Mouse (Mus musculus): ENCODE data around the gene Tmprss11e.

The Tmprss11e gene

DNA sequence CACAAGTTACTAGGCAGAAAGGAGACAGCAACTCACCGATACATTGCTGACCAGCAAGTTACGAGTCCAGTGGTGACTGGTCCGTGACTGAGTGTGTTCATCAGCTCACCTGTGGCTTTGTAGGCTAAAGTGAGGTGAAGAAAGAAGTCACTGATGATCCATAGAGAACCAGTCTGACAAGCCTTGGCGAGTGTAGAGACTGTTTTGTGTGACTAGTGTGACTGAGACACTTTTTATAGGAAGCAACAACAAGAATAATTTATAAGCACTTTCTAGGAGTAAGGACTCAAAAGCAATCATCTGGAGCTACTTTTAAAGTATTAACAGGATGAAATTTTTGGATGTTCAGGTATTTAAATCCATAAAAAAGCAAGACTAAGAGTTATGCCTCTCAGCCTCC is at the start of gene Tmprss11e:
Tmprss11e (minus strand) TSS at position 101 of the 400 bp plus-strand sequence.
- no peak for DNase-seq (ENCODE audit: low read depth, low spot score)

DNA sequence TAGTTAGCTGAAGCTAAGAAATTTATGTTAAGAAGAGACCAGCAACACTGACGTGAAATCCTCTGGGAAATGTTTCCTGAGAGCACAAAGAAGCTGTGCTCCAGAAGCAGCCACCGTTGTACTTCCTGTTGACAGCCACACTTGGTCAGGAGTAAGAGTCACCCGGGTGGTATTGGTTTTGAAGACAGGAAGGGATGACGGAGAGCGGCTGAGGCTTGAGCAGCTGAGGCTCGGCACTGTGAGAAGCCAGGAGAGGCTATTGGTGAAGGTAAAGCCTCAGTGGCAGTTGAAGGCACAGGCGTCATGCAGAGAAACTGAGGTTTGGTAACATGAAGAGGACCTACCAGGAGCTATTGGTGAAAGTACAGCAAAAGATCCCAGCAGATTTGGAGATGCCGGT is 47.2 kb upstream of the Tmprss11e start:
- DNase-seq (ENCODE audit: low read depth, low spot score), result no peak

DNA sequence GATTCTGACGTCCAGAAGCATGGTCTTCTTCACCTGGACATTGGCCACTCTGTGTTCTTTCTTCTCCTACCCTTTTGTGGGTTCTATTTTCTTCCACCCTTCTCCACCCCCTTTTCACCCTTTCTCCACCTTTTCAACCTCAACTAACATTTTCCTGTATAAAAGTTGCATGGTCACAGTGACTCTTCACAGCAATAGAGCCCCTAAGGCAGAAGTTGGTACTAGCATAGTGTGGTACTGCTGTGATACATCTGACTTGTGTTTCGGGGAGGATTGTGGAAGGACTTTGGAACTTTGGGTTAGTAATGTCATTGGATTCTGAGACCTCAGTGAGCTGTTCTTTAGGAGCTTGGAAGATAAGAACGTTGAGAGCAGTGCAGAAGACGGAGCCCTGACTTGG is 46.6 kb upstream of the Tmprss11e start:
- no peak for DNase-seq (ENCODE audit: low read depth, low spot score)

DNA sequence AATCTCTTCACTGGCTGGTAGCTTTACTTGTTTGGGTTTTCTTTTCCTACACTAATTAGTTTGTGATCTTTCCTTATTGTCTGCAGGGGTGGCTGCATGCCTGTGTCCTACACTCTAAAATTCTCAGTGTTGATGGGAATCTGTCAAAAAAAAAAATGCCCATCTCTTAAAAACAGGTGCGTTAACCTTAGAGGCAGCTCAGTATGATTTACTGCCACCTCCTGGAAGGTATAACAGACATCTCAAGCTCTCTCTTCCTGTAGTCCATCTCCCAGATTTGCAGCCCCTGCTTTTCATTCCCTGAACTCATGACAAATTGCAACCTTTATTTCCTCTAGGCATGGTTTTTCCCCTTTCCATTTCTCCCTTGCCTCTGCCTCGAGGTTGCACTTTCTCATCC is 44.3 kb upstream of the Tmprss11e start:
- DNase-seq (ENCODE audit: low read depth, low spot score), result no peak

DNA sequence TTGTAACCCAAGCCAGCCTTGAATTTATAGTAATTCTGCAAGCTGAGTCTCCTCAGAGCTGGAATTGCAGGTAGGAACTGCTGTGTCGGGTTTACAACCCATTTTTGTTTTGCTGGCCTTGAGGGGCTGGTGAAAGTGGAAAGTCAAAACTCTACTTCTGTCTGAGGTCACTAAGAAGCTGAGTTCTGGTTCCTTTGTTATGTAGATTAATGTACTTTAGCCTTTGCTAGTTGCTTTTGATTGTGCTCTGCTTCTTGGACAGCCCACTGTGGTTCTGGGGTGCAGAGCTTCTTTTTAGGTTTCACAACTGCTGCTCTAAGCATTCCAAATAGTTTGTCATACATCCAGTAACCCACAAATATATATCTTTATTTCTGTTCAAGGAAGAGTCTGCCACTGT is 41.2 kb upstream of the Tmprss11e start:
- no peak for DNase-seq (ENCODE audit: low read depth, low spot score)

DNA sequence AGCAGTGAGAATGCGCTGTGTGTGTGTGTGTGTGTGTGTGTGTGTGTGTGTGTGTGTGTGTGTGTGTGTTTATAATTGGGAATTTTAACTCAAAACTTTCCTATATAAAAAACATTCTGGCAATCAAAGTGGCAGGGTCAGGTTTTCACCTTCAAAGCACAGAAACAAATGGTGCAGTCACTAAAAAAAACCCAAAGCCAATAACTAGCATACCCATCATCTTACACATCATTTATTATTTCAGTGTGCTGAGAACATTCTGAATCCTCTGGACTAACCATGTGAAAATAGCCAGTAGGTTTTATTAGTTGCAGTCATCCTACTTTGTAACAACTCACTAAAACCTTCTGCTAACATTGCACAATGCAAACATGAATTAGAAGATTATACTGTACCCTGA is 38.6 kb upstream of the Tmprss11e start:
- no peak for DNase-seq (ENCODE audit: low read depth, low spot score)

DNA sequence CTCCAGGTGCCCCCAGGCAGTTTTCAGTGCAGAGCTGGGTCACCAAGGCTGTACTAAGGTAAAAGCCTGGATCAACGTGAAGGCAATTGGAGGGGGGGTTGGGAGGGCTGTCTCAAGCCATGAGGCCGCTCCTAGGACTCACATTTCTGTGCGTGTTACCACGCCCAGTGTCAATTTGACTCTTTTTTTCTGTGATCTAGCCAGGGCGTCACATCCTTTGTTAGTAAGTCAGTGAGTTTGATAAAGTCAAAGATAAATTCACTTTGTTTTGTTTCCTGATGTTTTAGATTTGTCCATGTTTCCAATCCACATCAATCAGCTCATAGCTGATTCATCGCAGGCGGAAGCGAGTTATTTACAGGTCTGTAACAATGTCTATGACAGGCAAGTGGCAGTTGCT is 37.4 kb upstream of the Tmprss11e start:
- no peak for DNase-seq (ENCODE audit: low read depth, low spot score)

DNA sequence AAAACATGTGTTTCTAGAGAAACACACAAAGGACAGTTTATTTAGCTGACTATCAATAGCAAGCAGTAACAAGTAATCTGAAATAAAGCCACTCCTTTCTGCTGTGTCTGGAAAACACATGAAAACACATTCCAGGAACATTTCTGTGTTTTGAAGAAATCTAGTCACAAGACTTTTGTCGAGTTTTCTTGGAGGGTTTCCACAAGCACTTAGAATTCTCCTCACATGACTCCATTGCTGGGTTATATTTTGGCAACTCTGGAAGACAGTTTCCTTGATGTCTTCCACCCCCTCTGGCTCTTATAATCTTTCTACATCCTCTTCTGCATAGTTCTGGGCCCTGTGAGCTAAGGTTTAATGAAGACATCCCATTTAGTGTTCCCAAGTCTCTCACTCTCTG is 32.9 kb upstream of the Tmprss11e start:
- DNase-seq (ENCODE audit: low read depth, low spot score), result no peak

DNA sequence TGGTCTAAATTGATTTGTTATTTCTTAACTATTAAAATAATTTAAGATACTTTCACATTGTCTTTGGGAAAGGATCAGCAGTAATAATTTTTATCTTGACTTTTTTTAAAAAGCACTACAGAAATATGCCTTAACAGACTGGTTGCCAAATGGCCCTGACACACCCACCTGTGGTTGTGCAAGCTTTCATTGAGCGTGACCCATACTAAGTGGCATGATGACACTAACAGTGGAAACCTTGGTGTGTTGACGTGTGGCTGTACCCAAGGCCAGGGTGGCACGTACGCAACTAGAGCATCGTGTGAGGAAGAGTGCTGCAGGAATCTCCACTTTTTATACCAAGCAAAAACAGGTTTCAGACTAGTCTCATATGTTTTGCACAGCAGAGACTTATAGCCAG is 31.3 kb upstream of the Tmprss11e start:
- DNase-seq (ENCODE audit: low read depth, low spot score), result no peak

DNA sequence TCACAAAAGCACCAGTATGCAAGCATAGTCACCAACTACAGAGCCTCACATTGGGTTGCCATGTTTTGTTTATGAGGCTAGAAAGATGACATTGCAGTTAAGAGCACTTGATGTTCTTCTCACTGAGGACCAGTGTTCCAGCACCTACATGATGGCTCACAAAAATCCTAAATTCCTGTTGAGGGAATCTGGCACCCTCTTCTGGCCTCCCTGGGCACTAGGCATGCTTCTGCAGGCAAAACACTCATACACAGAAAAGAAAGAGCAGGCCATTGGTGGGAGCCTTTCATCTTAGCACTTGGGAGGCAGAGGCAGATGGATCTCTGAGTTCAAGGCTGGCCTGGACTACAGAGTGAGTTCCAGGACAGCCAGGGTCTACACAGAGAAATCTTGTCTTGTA is 25.4 kb upstream of the Tmprss11e start:
- peak; percentile 21 for DNase-seq (ENCODE audit: low read depth, low spot score)

DNA sequence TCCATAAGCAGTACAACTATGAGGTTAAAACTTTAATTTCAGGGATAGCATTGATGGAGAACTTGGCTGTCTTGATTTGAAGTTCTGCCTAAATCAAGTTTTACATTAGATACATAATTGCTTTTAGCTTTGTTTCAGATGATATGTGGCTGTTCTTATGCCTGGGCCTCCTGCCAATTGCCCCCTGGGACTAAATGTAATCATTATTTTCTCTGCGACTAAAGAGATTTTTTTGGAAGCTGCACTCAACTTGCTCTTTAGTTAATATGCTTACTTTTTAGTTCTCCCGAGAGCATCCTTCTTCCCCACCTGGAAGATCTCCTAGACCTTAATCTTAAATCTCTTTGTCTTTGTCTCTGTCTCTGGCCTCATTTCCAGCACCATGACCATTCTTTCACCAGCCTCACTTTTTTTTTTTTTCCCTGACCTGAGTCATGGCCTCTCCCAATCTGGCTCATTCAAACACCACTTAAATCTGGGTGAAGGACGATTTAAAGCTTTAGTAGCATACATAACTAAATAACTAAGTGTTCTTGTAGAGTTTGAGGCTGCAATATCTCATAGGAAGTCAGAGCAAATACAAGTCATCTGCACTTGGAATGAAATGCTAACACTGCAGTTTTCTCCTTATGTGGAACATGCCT is 23.5 kb upstream of the Tmprss11e start:
- DNase-seq (ENCODE audit: low read depth, low spot score), result no peak

DNA sequence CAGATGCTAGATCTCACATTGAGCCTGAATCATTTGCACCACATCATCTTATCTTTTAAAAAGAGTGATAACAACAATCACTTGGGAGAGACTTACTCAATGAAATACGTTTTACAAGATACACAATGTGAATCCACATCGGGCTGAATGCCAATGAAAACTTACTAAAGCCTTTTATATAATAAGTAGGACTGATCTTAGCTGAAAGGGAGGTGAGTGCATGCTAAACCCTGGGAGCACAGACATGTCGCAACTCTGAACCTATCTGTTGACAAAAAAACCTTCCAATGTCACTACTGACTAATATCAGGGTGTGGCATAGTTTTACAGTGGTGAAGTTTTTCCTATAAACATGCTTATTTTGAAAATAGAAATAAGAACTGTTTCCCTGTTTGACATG is 2.8 kb downstream of the Tmprss11e start:
- no peak for DNase-seq (ENCODE audit: low read depth, low spot score)

DNA sequence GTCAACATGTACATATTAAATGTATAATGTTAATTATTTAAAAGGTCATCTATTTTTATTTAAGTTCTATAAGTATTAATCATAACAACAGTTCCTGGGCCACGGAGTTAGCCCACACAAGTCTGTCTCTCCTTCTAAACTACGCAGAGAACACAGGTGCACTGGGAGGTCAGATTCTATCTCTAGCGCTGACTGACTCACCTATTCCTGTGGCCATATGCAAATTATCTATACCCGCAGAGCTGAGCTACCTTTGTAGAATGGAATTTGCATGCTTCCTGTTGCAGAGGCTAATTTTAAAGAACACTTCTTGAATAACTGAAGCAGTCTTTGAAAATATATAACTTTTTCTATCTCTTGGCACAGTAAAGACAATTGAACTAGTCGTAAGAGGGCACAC is 4.5 kb downstream of the Tmprss11e start:
- peak; percentile 73 for DNase-seq (ENCODE audit: low read depth, low spot score)

DNA sequence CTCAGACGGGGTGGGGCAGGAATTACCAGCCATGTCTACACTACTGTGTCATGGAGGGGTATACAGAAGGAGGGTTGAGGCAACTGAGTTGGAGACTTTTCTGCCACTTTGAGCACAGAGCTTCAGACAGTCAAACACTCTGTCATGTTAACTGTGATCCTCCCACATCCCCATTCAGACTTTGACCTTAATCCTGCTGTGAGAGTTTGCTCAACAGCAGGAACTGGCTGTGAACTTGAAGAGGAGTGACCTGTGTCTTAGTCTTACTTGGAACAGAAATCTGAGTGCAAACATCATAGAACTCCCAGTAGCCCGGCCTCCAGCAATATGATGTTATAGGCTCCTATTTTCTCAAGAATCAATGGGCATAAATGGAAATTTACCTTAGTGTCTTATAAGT is 9.8 kb downstream of the Tmprss11e start:
- no peak for DNase-seq (ENCODE audit: low read depth, low spot score)

DNA sequence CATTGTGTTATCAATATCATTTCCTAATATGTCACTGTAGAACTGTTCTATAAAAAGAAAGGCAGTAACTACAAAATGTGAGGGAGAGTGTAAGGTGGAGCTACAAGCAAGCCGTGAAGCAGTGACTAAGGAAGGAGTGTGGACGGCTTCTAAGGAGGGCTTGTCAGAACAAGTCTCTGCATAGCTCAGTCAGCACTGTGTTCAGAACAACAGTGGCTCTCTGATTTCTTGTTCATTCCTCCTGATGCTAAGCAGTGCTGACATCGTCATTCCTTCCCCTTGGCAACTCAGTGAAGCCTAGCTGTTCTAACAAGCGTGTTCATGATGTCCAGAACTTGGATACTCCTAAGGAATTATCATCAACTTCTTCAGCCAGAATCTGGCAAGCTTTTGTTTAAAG is 15.0 kb downstream of the Tmprss11e start:
- no peak for DNase-seq (ENCODE audit: low read depth, low spot score)

DNA sequence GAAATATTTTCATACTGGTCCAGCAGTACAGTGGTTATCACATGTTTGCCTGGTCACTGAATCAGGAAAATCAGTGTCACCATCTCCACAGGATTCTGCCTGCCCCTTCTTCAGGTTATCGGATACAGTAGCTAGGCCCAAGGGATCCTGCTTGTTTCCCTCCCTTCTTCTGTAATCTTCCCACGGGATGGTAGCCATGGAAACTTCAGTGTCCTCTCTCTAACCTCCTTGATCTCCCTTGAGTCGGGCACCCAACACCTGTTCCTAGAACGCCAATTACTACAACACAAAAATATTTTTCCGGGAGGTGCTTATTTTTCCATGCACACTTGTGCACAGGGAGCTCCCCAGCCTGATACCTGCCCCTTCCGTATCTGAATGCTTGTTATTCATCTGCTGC is 17.0 kb downstream of the Tmprss11e start:
- DNase-seq (ENCODE audit: low read depth, low spot score), result no peak

DNA sequence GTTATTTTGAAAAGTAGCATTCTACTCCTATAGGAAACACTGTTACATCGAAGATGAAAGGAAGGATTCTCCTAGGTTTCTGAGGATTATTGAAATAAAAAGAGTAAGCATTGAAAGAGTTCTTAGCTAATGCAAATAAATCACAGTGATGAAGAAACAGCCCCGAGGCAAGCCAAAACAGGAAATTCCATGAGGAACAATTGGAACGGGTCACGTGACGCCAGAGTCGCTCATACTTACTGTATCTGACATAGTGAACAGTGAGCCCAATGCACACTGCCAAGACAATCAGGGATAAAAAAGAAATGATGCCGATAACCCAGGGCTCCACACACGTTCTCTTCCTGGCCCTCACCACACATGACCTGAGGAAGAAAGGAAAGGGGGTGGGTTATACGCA is 18.6 kb downstream of the Tmprss11e start:
- DNase-seq (ENCODE audit: low read depth, low spot score), result no peak

DNA sequence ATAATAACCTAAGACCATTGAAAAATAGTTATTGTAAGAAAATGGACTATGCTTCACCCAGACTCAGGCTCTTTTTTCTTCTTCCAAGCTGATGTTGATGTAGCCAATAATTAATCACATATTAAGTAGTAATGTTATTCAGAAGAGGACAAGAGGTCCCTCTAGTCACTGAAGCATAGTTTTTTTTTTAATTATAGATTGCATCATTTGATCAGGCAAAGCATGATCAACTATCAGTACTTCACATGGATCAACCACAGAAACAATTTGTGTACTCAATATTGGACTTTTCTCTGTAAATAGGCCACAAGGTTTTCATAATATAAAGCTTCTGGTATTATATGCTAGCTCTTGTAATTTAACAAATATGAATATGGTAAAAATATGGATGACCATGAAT is 20.6 kb downstream of the Tmprss11e start:
- DNase-seq (ENCODE audit: low read depth, low spot score), result no peak

DNA sequence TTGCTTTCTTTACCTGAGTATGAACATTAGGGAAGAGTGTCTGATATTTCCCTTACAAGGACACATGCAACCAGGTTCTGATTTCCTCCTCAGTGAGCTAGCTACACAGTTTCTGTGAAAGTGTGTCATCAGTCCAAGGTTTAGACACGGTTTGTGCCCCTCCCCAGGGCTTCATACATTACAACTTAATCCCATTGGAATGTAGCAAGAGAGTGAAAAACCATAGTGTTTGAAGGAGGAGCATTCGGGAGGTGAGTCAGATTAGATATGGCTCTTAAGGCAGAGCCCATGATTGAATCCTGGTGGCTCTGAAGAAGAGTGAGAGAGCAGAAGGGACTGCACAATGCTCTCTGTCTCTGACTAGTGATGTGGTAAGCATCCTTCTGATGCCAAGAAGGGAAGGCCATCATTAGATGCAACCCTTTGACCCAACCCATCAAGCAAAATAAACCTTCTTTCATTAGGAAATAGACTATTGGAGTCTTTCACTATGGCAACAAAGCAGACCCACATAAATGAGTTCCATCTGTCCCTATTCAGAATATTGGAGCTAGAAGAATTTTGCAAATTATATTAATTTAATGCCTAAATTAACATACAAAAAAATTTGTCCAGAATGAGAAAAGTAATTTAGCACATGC is 22.7 kb downstream of the Tmprss11e start:
- DNase-seq (ENCODE audit: low read depth, low spot score), result no peak

DNA sequence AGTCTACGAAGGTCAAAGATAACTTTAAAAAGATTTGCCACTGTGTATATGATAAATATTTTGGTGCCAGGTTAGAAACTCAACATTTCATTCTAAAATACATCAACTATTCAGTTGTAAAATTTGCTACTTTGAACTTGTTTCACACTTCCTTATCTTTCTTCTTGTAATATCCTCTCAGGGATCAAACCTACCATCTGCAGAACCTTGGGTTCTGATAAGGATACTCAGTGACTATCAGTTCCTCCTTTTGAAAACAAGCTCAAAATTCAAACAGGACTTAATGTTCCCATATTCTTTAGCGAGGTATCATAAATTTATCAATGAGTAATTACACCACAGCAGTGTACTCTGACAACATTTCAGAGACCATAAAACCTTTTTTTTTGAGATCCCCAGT is 30.6 kb downstream of the Tmprss11e start:
- no peak for DNase-seq (ENCODE audit: low read depth, low spot score)

DNA sequence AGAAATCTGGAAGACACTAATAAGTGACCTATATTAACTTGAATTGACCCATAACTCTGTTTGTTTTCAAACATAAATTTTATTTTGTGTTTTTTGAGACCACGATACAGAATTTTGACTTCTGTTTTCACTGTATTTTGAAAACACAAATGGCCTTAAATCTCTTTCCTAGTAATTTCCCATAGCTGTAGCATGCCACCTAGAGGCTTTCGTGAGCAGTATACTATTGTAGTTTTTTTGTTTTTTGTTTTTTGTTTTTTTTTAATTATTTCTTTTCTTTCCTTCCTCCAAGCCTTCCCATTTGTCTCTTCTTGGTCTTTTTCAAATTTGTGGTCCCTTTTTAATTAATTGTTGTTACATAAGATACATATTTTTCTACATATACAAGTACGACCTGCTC is 40.7 kb downstream of the Tmprss11e start:
- DNase-seq (ENCODE audit: low read depth, low spot score), result peak; percentile 12

DNA sequence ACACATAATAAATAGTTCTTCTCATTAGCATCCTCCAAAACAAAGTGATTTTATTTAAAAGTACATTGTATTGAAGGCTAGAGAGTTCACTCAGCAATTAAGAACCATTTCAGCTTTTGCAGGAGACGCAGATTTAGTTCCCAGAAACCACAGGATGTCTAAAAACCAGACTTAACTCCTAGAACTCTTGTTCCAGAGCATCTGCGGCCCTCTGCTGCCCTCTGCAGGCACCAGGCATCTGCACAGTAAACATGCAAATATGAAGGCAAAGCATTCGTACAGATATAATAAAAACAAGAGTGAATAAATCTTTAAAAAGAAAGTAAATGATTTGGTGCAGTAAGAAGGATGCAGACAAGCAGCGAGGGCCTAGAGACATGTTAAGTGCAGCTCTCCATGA is 60.9 kb downstream of the Tmprss11e start:
- peak; percentile 69 for DNase-seq (ENCODE audit: low read depth, low spot score)

DNA sequence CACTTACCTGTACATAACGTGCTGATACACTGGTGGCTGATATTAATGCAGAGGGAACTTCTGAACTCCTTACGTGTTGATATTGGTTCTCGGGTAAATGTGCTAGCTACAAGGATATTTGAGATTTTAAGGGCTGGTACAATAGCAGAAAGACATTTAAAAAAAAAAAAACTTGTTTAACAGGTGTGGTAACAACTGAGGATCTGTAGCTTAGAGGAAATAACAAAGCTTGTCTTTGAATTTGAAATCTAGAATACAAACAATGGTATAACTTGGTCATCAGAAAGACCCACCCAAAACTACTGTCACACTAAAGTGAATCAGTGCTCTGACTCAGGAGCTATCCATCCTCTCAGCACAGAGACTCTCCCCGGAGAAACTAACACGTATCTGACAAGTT is 69.4 kb downstream of the Tmprss11e start, which contains the start of gene Tmprss11b:
Tmprss11b (minus strand) TSS at position 101 of the 400 bp plus-strand sequence.
- DNase-seq (ENCODE audit: low read depth, low spot score), result no peak
